Mouse (Mus musculus) left cerebral cortex, postnatal 10 days (tissue): ENCODE data around the gene Rbm17. TPM values are rescaled to one million over a fixed set of nuclear protein-coding genes. Genes with fewer than 3 reads are reported as not detected.
"Not testable (repeated sequence)": the region's sequence is repeated elsewhere in the genome, so short reads cannot be mapped to it uniquely, and the experiment has no call there.

Experiments
- DNase-seq, 2 experiments: peaks; one replicate each; pipeline ENCODE4 v3.0.0; 2021 to 2022; ENCODE audit warnings: low spot score in 2 of 2, mixed read lengths in 1 of 2; ENCODE audit errors: extremely low spot score in 1 of 2
- intact Hi-C: fragments of 180-260 bp; cut with DNase I; formaldehyde crosslinking; loops from one replicate; pipeline ENCODE4 v1.15.1; 2025
- total RNA-seq, 2 experiments: library from RNA; stranded (reverse); gene quantifications; 2 replicates each; pipeline ENCODE4 v1.2.3; 2021

Gene Rbm17
- total RNA-seq: 100 to 1,000 TPM in 1 of 2 experiments, 10 to 100 TPM in 1; 97.9 to 109 TPM

GRCm38 (mm10) chr2:11604053-11604452 lies at the start of gene Rbm17:
Rbm17 (minus strand) TSS chr2:11604153.
- intact Hi-C loops: loop anchor here (5.0 kb wide), 1 partner anchor 268 kb away; no protein-coding TSS in a partner anchor
- no peak for DNase-seq

GRCm38 (mm10) chr2:11653330-11653729 lies 49.4 kb upstream of the Rbm17 start:
- intact Hi-C loops: no loop called here
- DNase-seq: no peak

GRCm38 (mm10) chr2:11652780-11653179 lies 48.8 kb upstream of the Rbm17 start:
- intact Hi-C loops: no loop called here
- DNase-seq: no peak

GRCm38 (mm10) chr2:11652196-11652595 lies 48.2 kb upstream of the Rbm17 start:
- intact Hi-C loops: no loop called here
- no peak for DNase-seq

- no peak for DNase-seq
- intact Hi-C loops: no loop called here
Observed at GRCm38 (mm10) chr2:11651476-11651875, 47.5 kb upstream of the Rbm17 start.

- no peak for DNase-seq
- intact Hi-C loops: no loop called here
Observed at GRCm38 (mm10) chr2:11645297-11645696, 41.3 kb upstream of the Rbm17 start.

GRCm38 (mm10) chr2:11644057-11644456 lies 40.1 kb upstream of the Rbm17 start:
- intact Hi-C loops: no loop called here
- DNase-seq: no peak

GRCm38 (mm10) chr2:11642451-11642941 lies 38.5 kb upstream of the Rbm17 start, which contains the start of gene Il2ra:
Il2ra (plus strand) TSS chr2:11642807.
- intact Hi-C loops: no loop called here
- no peak for DNase-seq

GRCm38 (mm10) chr2:11637115-11637514 lies 33.2 kb upstream of the Rbm17 start:
- DNase-seq: no peak
- intact Hi-C loops: no loop called here

- intact Hi-C loops: no loop called here
Observed at GRCm38 (mm10) chr2:11636138-11636480, 32.2 kb upstream of the Rbm17 start.

GRCm38 (mm10) chr2:11635471-11636137 lies 31.7 kb upstream of the Rbm17 start:
- intact Hi-C loops: no loop called here
- DNase-seq: no peak

More at GRCm38 (mm10) chr2:11636138-11636480, 32.2 kb upstream of the Rbm17 start:
- DNase-seq: no peak

- intact Hi-C loops: no loop called here
- DNase-seq: no peak
Observed at GRCm38 (mm10) chr2:11635035-11635434, 31.1 kb upstream of the Rbm17 start.

- intact Hi-C loops: no loop called here
- no peak for DNase-seq
Observed at GRCm38 (mm10) chr2:11625890-11626289, 21.9 kb upstream of the Rbm17 start, which contains the start of gene Gm17490. Gm17490 (minus strand) TSS chr2:11626264.

- DNase-seq: no peak
- intact Hi-C loops: no loop called here
Observed at GRCm38 (mm10) chr2:11623726-11624125, 19.8 kb upstream of the Rbm17 start.

- DNase-seq: no peak
- intact Hi-C loops: no loop called here
Observed at GRCm38 (mm10) chr2:11623173-11623572, 19.2 kb upstream of the Rbm17 start.

- intact Hi-C loops: no loop called here
- DNase-seq: no peak
Observed at GRCm38 (mm10) chr2:11619598-11619997, 15.6 kb upstream of the Rbm17 start.

GRCm38 (mm10) chr2:11616846-11617245 lies 12.9 kb upstream of the Rbm17 start:
- DNase-seq: no peak
- intact Hi-C loops: no loop called here

- intact Hi-C loops, DNase-seq: not testable (repeated sequence)
Observed at GRCm38 (mm10) chr2:11612939-11613338, 9.0 kb upstream of the Rbm17 start.

- intact Hi-C loops, DNase-seq: not testable (repeated sequence)
Observed at GRCm38 (mm10) chr2:11606718-11607117, 2.8 kb upstream of the Rbm17 start.

GRCm38 (mm10) chr2:11604911-11605310 lies 958 bp upstream of the Rbm17 start:
- no peak for DNase-seq
- intact Hi-C loops: loop anchor here (5.0 kb wide), 1 partner anchor 267 kb away; no protein-coding TSS in a partner anchor
